Mouse (Mus musculus) liver, embryonic 16.5 days (tissue): ENCODE data around the gene Tmem217. TPM values are rescaled to one million over a fixed set of nuclear protein-coding genes. Genes with fewer than 3 reads are reported as not detected.

ENCODE experiments used
- ATAC-seq: fragments of 200-750 bp; cut with Nextera tagmentation; 2 replicates; pipeline ENCODE4 v1.8.0; 2017; ENCODE audit warnings: low read depth, mild to moderate bottlenecking, moderate number of reproducible peaks, moderate library complexity
- H3K27ac ChIP-seq: fragments of 300-500 bp; sonication (generic); 2 replicates; pipeline ENCODE4 v1.5.1; 2014; ENCODE audit warnings: mild to moderate bottlenecking, low read length
- H3K27me3 ChIP-seq: fragments of 300-500 bp; sonication (generic); 2 replicates; pipeline ENCODE4 v1.6.1; 2014; ENCODE audit warnings: low read depth, low read length, mixed read lengths; ENCODE audit not compliant: control insufficient read depth, insufficient read depth
- H3K36me3 ChIP-seq: fragments of 300-500 bp; sonication (generic); 2 replicates; pipeline ENCODE4 v1.6.1; 2014; ENCODE audit warnings: mild to moderate bottlenecking; ENCODE audit not compliant: control insufficient read depth, insufficient read depth
- H3K4me1 ChIP-seq: fragments of 300-500 bp; sonication (generic); 2 replicates; pipeline ENCODE4 v1.6.1; 2014; ENCODE audit warnings: low read depth, low read length, mixed read lengths; ENCODE audit not compliant: control insufficient read depth
- H3K4me2 ChIP-seq: fragments of 300-500 bp; sonication (generic); 2 replicates; pipeline ENCODE4 v1.6.1; 2014; ENCODE audit warnings: low read depth, low read length, mixed read lengths
- H3K4me3 ChIP-seq: fragments of 300-500 bp; sonication (generic); 2 replicates; pipeline ENCODE4 v1.5.1; 2014; ENCODE audit warnings: low read depth, mild to moderate bottlenecking, low read length
- H3K9ac ChIP-seq: fragments of 300-500 bp; sonication (generic); 2 replicates; pipeline ENCODE4 v1.6.1; 2014; ENCODE audit warnings: low read depth, low read length
- H3K9me3 ChIP-seq: fragments of 300-500 bp; sonication (generic); replicated peaks from 2 replicates; pipeline ENCODE4 v1.6.1; 2016; ENCODE audit warnings: low read length; ENCODE audit not compliant: control insufficient read depth
- WGBS: fragments of 180-500 bp; shearing (Covaris S2); extraction: QIAGEN DNeasy Blood & Tissue Kit; methylation state at CpG from one replicate; pipeline ENCODE4 v1.1.7; 2014; ENCODE audit not compliant: insufficient replicate concordance; 5-methylcytosine and 5-hydroxymethylcytosine counted together
- polyA plus RNA-seq: library from polyadenylated mRNA; unstranded; fragments of >200 nt; fragmentation: Nextera tagmentation; extraction: Ambion mirVana; gene quantifications from 2 replicates; pipeline ENCODE4 v1.2.1, GENCODE M21; 2015

Tmem217 gene
- polyA plus RNA-seq, 1 experiment from 2014 or later = not detected

- Histone ChIP-seq H3K4me2 (peak overlapping the region; percentile 84), H3K27ac (peak overlapping the region; percentile 95)
- WGBS = under 1% methylated on average over 66 of the region's 68 CpGs
Observed at GRCm38 (mm10) chr17:29489971-29490712, 62.0 kb downstream of the Tmem217 start.

GRCm38 (mm10) chr17:29488978-29489970 lies 62.9 kb downstream of the Tmem217 start:
- H3K9me3 ChIP-seq = no peaks in the 10 kb centered on the region
- no peak for ATAC-seq
- H3K4me1 ChIP-seq = peaks cover 40% of the 10 kb centered on the region
- H3K4me2 ChIP-seq = peak overlapping the region; percentile 84
- peak overlapping the region; percentile 95 for H3K27ac ChIP-seq
- no peaks in the 10 kb centered on the region for H3K27me3 ChIP-seq
- 1% methylated on average over 30 of the region's 30 CpGs for WGBS
- H3K4me3 ChIP-seq = peak overlapping the region; percentile 81
- peaks cover 25% of the 10 kb centered on the region for H3K36me3 ChIP-seq
- H3K9ac ChIP-seq = peak overlapping the region; percentile 90

More at GRCm38 (mm10) chr17:29489971-29490712, 62.0 kb downstream of the Tmem217 start:
- Histone ChIP-seq H3K27me3 (no peaks in the 10 kb centered on the region), H3K9ac (peak overlapping the region; percentile 90), H3K4me3 (peak overlapping the region; percentile 96), H3K9me3 (no peaks in the 10 kb centered on the region), H3K36me3 (peaks cover 32% of the 10 kb centered on the region), H3K4me1 (peaks cover 42% of the 10 kb centered on the region)
- ATAC-seq = peak; percentile 82

- Histone ChIP-seq H3K4me1 (peaks cover 31% of the 10 kb centered on the region), H3K9ac (peak overlapping the region; percentile 90), H3K4me3 (peak overlapping the region; percentile 81), H3K27ac (peak overlapping the region; percentile 95), H3K4me2 (peak overlapping the region; percentile 84), H3K36me3 (peaks cover 17% of the 10 kb centered on the region), H3K9me3 (no peaks in the 10 kb centered on the region), H3K27me3 (no peaks in the 10 kb centered on the region)
- WGBS = 67% methylated on average over 8 of the region's 8 CpGs
- no peak; the same call in 1 of the 2 replicates for ATAC-seq
Observed at GRCm38 (mm10) chr17:29488257-29488977, 63.8 kb downstream of the Tmem217 start.

- Histone ChIP-seq H3K27ac (0 out of 2 replicates have a peak overlapping the region, but pooled peaks have one; percentile 9), H3K4me2 (no peak overlapping the region), H3K4me1 (peaks cover 29% of the 10 kb centered on the region), H3K27me3 (no peaks in the 10 kb centered on the region), H3K9me3 (peaks cover 4% of the 10 kb centered on the region; the same call in 1 of the 2 replicates), H3K9ac (peak overlapping the region; percentile 21; the same call in 1 of the 2 replicates), H3K4me3 (no peak overlapping the region), H3K36me3 (no peaks in the 10 kb centered on the region)
- ATAC-seq = no peak
- WGBS = 53% methylated on average over 3 of the region's 3 CpGs
Observed at GRCm38 (mm10) chr17:29485336-29486233, 66.6 kb downstream of the Tmem217 start.

DNA sequence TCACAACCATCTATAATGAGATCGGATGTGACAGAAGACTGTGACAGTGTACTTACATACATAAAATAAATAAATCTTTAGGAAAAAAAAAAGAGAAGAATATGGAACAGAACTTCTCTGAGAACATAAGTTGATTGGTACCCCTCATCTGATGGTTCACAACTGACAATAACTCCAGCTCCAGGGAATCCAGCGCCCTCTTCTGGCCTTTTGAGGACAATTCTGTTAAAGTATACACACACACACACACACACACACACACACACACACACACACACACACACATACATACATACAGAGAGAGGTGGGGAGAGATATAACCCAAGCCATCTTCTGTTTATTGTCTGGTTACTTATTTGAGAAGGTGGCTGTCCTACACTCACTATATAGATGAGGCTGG lies 67.8 kb downstream of the Tmem217 start:
- no peak overlapping the region for H3K27ac ChIP-seq
- H3K9ac ChIP-seq = no peak overlapping the region
- WGBS = 81% methylated on average over 2 of the region's 2 CpGs
- peaks cover 4% of the 10 kb centered on the region; the same call in 1 of the 2 replicates for H3K9me3 ChIP-seq
- no peak for ATAC-seq
- peaks cover 35% of the 10 kb centered on the region for H3K4me1 ChIP-seq
- no peaks in the 10 kb centered on the region for H3K36me3 ChIP-seq
- H3K4me3 ChIP-seq = no peak overlapping the region
- H3K27me3 ChIP-seq = no peaks in the 10 kb centered on the region
- no peak overlapping the region for H3K4me2 ChIP-seq

DNA sequence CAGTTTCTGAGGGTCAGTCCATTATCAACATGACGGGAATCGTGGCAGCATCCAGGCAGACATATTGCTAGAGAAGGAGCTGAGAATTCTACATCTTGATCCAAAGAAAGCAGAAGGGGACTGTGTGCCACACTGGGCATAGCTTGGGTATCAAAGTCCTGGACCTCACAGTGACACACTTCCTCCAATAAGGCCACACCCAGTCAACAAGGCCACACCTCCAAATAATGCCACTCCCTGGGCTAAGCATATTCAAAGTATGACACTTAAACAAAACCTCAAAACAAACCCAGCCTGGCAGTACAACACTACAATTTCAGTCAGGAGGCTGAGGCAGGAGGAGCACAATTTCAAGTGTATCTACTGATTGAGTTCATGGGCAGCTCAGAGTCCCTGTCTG lies 68.9 kb downstream of the Tmem217 start:
- H3K4me2 ChIP-seq = no peak overlapping the region
- H3K9ac ChIP-seq = no peak overlapping the region
- no peak for ATAC-seq
- H3K9me3 ChIP-seq = peaks cover 4% of the 10 kb centered on the region; the same call in 1 of the 2 replicates
- WGBS = 92% methylated on average over 2 of the region's 2 CpGs
- H3K4me1 ChIP-seq = peaks cover 27% of the 10 kb centered on the region
- no peaks in the 10 kb centered on the region for H3K27me3 ChIP-seq
- H3K27ac ChIP-seq = no peak overlapping the region
- no peak overlapping the region for H3K4me3 ChIP-seq
- H3K36me3 ChIP-seq = no peaks in the 10 kb centered on the region

GRCm38 (mm10) chr17:29482632-29483031 lies 69.6 kb downstream of the Tmem217 start:
- no peak for ATAC-seq
- H3K27me3 ChIP-seq = no peaks in the 10 kb centered on the region
- H3K9me3 ChIP-seq = peaks cover 4% of the 10 kb centered on the region; the same call in 1 of the 2 replicates
- no peak overlapping the region for H3K9ac ChIP-seq
- no peak overlapping the region for H3K4me2 ChIP-seq
- H3K4me1 ChIP-seq = peaks cover 31% of the 10 kb centered on the region
- H3K4me3 ChIP-seq = no peak overlapping the region
- WGBS = 74% methylated on average over 7 of the region's 7 CpGs
- H3K36me3 ChIP-seq = no peaks in the 10 kb centered on the region
- H3K27ac ChIP-seq = no peak overlapping the region
